Mouse (Mus musculus) cerebral cortex, adult 2 months (tissue): ENCODE measurements around the gene Stx8.

ENCODE experiments used
- WGBS: fragments of 180-500 bp; shearing (Covaris S2); methylation state at CpG from one replicate; pipeline ENCODE4 v1.1.7; 2018; 5-methylcytosine and 5-hydroxymethylcytosine counted together

The Stx8 gene

DNA sequence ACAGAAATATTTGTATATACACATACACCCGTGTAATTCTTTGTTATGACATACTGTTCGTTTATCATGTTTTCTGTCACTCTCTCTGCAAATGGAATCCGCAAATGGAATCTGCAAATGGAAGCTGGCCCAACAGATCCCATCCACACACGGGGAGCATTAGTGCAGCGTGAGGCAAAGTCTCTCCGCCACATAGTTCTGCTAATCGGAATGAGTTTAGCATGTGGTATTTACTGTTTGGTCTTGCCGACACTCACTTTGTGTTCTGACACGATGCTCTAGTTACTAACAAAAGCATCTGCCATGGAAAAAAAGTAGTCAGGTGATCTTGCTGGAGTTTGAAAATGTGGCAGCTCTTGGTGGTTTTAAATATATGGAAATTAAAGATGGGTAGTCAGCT lies 123.4 kb downstream of the Stx8 start:
- 81% methylated on average over 9 of the region's 9 CpGs for WGBS

DNA sequence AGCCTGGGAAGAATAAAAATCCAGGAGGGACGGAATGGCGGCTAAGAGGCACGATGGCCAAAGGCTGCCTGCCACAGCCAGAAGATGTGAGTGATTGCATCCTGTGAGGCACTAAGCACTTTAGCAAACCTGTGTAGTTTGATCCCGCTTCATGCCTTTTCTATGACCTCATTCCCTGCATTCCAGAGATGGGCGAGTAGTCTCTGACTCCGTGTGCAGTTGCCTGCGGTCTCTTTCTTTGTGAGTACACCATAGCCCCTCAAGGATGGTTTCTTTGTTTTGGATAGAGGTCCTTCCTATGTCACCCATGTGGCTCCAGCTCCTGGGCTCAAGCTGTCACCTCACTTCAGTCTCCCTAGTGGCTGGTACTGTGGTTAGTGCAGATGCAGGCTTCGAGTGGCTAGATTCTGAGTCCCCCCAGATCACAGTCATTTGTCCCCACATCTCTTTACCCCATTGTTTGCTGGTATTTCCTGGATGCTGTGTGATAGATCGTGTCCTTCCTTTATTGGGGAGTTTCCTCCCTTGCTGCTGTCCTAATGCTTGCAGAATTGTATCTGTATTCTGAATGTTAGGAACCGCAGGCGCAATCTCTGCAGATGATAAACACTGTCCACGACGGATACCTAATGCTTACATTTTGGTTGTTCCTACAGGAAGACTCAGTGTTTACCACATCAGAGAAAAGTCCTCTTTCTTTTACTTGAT lies 124.0 kb downstream of the Stx8 start:
- WGBS, result 82% methylated on average over 13 of the region's 13 CpGs

DNA sequence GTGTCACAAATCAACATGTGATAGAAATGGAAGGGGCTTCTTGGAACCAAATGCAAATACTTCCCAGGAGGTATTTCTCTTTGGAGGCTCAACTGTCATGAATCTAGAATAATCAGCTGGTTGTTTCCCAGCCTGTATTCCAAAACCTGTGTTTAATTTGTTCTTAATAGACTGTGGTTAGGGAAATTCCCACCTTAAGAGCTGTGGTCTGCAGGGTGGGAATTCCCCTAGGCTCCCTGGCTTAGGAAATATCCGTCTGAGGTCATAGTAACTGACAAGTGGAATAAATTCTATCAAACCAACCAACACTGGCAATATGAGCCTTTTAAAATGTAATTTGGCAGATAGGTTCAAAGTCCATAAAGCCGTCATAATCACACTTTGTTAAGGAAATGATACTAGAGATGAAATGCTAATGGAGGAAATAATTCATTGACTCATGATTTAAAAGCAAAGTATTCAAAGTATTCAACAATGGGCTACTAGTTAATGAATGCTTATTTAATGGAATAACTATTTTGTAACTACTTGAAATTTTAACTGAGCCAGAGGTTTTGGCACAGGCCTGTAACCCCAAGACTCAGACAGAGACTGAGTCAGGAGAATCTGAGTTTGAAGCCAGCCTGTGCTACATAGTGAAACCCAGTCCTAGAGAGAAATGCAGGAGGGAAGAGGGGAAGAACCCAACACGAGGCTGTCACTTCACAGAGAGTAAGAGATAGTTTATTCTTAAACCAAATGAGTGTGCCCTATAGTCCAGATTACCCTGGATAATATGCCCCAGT lies 126.2 kb downstream of the Stx8 start:
- 90% methylated on average over 3 of the region's 3 CpGs for WGBS

DNA sequence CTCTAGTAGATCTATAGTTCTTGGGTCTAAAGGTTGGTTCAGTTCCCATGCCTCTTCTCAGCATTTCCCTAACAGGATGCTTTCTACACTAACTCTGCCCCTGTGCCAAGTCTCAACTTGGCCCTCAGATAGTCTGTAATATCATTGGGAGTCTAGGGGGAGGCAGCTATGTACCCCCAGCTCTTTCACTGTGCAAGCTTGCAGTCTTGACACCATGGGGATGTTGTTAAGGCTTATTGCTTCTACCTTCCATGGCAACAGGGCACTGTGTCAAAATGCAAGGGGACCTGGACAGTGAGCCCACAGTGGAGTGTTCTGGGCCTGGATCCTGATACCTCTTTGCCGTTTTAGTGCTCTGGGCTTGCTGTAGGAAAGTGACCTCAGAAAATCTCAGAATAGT lies 135.6 kb downstream of the Stx8 start:
- WGBS, result 73% methylated on average over 1 of the region's 1 CpGs

DNA sequence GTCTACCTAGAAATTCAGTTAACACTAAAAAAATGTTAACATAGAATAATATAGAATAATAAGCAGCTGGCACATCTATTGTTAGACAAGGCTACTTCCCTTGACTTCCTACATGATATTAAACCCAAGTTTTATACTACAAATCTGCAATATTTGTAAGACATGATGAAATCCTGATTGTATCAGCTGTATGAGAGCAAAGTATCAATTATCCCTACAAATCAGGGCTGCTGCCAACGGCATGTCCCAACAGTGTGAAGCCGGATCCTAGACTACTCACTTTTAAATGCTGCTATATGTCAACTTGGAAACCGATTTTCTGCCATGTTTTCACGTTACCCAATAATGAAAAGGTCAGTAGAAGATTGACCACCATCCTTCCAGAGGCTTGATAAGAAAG lies 137.5 kb downstream of the Stx8 start:
- 92% methylated on average over 4 of the region's 4 CpGs for WGBS

DNA sequence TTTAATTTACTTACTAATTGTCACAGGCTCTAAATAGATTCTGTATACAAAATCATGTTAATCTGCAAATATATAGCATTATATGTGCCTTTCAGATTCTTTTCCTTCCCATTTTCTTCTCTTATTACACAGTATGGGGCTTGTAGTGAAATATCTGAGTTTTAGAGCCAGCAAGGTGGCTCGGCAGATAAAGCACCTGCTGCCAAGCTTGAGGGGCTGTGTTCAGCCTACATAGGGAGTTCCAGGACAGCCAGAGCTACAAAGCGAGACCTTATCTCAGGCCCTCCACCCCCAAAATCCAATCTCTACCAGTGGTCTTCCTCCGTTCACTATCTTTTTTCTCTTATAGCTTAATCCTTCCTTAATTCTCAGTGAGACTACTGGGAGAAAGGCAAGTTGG lies 140.1 kb downstream of the Stx8 start:
- WGBS, result 97% methylated on average over 3 of the region's 3 CpGs

DNA sequence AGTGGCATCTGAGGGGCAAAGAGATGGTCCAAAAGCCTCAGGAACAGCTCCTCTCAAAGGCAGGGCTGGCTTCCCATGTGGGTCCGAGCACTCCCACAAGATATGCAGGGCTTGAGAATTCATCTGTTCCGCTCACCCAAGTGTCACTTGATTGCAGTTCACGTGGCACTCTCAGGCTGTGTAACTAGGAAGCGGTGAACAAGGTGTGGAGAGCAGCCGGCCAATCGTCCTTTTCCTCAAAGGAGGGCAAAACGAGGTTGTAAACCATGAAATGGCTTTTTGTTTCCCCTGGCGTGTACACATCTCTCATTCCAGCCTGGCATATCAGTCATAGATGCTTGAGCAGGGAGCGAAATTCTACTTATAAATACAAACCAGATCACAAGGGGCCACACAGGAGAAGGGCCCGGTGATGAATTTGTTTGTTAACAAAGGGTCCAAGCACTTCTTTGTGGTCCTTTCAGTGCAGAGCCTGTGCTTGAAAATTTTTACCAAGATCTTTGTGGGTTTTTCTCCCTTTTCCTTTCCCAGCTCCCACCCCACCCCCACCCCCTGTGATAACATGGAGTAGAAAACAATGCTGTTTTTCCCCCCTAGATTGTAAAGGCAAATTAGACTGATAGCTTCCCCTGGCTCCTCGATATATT lies 147.6 kb downstream of the Stx8 start:
- WGBS, result 70% methylated on average over 11 of the region's 11 CpGs

DNA sequence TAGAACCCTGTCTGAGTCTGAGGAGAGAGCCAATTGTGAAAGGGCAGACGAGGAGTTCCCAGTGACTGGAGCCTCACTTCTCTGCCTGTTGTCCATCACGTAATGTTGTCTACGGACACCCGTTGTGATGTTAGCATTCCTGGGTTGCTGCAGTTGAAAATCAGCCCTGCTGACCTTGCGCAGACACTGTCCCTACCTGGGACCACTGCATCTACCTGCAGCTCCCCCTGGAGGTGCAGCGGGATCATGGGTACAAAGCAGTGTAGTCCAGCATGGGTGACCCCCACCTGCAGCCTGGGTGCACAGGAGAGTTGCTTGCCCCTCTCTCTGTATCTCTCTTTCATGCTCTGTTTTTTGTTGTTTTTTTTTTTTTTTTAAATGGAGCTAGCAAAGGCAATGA lies 148.2 kb downstream of the Stx8 start:
- WGBS, result 56% methylated on average over 6 of the region's 6 CpGs

DNA sequence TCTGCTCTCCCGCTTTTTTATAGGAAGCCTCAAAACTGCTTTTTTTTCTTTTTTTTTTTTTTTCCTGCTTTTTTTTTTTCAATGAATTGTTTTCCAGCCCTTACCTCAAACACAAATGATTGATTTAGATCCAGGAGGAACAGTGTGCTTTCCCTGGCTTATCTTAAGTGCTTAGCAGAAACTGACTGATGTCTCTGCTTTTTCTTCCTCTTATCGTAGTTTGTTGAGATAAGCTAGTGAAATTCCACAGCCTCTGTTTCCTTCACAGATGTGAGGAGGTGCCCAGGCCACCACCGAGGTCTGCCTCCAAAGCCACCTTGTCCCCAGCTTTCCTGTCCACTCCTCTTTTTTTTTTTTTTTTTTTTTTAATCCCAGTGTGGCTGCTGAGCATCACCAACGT lies 150.2 kb downstream of the Stx8 start:
- WGBS, result 89% methylated on average over 4 of the region's 4 CpGs

DNA sequence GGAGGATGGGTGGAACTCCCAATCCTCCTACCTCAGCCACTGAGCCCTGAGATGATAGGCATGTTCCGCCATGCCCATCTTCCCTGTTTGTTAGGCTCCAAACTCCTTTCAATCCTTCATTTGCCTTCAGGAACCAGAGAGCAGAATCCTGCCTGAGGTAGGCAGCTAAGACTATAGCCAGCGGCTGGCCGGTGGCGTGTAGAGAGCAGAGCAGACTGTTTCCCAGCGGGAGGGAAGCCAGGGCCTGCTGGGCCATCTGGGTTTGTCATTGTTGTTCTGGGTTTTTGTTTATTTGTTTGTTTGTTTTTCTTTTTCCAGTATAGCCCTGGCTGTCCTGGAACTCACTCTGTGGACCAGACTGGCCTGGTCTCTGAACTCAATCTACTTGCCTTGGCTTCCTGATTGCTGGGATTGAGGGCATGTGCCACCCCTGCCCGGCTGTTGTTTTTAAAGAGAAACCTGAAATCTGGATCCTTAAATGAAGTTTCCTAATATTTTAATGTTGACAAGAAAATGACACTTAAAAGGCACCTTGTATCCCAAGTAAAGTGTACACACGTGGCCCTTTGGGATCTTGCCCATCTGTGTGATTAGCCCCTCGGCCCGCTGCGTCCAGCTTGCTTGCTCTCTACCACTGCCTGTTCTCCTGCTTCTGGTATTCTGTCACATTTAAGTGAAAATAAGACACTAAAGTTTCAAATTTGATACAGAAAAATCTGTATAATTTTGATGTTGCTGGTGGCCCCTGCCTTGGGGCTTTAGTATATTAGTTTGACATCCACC lies 152.1 kb downstream of the Stx8 start:
- WGBS, result 94% methylated on average over 10 of the region's 10 CpGs

DNA sequence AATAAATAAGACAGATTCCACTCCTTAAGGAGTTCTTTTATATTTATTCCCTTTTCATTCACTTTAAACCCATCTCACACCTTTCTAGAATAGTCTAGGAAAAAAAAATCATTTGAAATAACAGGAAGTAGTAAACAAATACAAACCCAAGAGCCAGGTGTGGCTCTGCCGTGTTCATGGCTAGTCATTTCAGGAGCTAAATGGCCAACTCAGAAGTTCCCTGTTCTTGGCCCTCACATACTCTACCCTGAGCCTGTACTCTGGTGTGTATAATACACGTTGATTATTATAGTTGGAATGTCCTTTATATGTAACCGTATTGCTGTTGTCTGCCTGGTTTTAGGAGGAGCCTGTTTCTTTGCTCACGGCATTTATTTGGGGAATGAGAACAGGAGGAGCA lies 152.7 kb downstream of the Stx8 start:
- WGBS, result 90% methylated on average over 4 of the region's 4 CpGs

DNA sequence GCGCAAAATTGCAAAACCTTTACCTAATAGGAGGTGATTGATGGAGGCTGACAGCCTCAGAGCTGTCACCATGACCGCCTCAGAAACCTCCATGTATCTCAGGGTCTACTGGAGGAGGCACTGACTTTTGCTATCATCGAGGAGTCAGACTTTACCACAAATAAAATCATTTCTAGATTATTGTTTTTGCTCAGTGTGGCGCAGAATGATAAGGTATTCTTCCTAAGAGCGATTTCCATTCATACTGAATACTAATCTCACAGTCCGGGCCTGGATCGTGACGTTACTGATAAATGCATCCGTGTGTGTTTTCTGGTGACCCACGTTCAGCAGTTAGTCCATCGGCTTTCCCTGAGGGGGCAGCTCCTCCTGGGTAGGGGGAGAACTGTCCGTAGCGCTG lies 153.1 kb downstream of the Stx8 start:
- 97% methylated on average over 13 of the region's 13 CpGs for WGBS

DNA sequence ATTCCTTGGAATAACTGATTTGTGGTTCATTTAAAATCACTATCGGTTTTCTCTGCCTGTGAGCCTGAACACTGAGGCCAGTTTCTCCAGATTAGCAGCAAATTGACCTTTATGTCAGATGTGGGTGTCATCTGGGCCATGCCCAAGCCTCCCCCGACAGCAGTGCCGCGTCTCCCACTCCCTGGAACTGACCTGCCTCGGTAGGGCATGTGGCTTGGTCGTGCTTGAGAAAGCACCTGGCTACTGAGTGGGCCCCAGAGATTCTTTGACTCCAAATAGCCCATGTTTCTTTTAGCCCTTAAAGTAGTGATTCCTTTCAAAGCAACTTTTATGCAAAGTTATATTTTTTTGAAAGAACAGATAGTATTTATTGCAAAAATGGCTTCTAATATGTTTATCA lies 155.3 kb downstream of the Stx8 start:
- 76% methylated on average over 6 of the region's 6 CpGs for WGBS

DNA sequence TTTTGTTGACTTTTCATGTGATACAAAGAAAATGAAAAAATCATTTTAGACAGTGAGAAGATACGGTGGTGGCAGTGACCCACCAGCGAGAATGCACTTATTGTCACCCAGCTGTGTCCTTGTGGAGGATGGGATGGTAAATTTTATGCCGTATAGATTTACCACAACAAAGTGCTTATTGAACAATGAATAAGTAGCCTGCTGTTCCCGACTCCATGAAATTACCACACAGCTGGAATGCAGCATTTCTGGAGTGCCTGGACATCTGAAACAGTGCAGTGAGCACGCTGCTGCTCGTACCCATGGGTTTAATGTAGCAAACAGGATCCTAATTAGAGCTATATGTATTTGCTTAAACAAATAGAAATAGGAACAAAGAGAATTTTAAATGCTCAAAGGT lies 155.7 kb downstream of the Stx8 start:
- WGBS, result 78% methylated on average over 6 of the region's 6 CpGs

DNA sequence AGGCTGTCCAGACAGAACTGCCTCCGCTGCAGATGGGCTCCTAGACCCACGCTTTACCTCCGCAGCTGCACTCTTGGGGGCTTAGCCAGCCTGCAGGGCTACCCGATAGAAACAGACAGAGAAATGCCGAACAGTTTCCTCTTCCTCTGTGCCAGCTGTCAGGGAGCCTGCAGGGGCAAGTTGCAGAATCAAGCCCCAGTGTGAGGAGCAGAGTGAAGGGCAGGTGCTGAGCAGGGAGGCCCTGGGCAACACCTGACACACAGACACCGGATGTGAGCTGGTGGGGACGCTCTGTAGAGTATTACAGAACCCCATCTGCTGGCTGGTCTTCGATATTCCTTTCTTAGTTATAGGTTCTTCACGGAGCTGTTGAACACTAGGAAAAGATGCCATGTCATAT lies 160.1 kb downstream of the Stx8 start:
- 81% methylated on average over 9 of the region's 9 CpGs for WGBS

DNA sequence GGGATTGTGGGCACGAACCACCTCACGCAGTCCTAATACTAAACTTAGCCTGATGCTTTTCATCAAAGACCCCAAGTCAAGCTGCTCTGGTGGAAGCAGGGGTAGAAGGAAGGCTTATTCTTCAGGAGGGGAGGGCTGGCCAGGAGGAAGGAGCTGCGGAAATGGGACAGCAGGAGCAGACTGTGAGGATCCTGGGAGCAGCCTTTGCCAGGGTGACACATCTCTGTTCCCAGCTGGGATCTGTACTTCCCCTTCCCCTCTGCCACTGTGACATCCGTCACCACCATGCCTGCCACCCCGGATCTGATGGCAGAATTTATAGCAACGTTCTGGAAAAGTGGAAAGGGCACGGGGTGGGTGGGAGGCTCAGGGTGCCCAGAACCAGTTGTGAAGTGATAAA lies 168.5 kb downstream of the Stx8 start:
- WGBS, result 86% methylated on average over 7 of the region's 7 CpGs

DNA sequence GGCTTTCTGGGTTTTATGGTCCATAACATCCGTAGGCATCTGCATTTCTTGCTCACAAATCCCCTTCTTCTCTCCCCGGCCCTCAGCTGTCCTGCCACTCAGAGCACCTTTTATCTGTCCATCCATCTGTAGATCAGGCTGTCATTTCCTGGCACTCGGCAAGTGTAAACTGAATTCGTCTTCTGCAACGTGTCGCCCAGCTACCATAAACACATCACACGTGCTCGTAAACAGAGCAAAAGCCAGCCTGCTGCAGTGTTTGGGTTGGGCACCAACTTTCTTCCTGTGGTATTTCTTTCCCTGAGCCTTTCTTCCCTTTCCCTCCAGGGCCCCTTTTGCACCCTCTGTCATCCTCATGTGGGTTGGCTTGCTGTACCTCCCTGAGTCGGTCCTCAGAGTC lies 169.4 kb downstream of the Stx8 start:
- WGBS, result 87% methylated on average over 9 of the region's 9 CpGs

DNA sequence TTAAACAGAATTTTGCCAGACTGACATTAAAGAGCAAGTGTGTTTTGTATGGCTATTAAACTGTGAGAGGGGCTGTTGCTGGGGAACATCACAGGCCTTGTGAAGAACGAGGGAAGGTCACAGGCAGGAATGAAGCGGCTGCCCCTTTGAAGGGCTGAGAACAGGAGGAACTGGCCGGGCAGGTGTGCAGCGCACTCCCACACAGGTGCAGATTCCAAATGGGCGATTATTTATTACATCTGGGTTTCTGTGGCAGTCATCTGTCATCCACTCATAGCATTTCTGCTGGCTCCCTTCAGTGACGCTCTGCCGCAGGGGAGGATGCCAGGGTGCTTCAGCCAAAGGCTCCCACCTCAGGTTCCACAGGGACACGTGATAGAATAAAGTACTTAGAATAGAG lies 170.7 kb downstream of the Stx8 start:
- 90% methylated on average over 8 of the region's 8 CpGs for WGBS

DNA sequence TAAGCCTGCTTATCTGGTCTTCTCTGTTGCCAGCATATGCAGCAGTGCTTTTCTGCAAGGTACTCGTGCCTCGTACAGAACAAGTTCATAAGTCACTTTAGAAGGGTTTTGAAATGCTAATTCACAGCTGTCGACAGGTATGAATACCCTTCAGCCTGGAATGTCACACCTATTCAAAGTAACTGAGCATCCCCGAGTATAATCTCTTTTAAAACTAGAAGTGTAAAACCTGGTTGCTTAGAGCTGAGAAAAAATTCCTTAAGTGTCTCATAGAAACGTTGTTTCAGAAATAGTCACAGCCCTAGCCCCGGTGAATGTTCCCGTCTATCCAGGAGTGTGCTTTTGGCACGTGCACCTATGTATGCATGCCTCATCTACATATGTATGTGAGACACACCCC lies 176.3 kb downstream of the Stx8 start:
- 71% methylated on average over 8 of the region's 8 CpGs for WGBS

DNA sequence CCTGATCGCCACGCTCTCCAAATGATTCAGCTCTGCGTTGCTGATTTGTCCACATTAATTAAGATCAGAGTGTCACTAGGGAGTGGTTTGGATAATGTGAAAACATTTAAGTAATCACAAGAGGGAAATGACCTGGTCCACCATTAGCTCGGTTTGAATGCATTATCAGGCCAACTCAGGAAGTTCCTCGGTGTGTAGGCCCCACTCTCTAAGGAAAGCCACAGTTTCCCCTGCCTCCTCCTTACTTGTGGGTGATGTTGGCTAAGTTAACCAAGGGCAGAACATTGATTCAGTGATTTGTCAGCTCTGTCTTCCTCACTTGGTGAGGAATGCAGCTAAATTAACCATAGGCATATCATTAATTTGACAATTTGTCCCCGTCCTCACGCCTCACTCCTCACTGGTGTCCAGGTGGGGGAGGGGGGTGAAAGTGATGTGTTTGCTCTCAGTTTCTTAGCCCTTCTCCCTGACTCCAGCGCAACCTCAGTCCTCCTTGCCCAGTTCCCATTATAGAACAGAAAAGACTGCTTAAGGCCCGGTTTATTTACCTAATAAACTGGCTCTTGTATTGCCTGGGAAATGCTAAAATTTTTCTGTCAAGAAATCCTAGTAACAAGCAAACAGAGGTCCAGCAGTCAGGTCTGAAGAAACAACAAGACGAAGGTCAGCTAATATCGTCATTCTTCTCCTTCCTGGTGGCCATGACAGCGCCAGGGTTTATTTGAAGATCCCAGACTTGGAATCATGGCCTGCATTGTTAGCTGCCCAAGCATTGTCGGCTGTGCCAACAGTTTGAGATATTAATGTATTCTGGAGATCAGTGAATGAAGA lies 178.5 kb downstream of the Stx8 start:
- WGBS, result 76% methylated on average over 13 of the region's 13 CpGs

DNA sequence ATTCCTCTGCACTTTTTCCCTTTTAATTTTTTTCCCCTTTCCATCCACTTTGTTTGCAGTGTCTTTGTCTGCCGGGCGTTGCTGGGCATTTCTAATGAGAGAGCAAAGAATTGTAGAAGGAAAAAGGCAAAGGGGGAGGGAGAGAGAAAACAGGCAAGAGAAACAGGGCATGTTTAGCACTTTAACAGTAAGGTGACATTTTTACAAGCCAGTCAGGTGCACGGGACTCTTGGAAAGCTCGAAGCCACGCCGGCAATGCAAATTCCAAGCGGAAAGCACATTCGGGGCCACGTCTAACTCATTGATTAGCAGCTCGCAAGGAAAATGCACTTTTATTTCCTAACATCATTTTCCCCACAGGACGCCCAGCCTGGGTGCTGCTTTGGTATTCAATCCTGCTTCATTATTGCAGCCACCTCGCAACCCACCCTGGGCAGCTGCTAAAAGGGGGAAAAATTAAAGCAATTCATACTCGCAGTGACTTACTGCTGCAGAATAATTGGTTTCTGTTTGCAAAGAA lies 179.1 kb downstream of the Stx8 start:
- 66% methylated on average over 13 of the region's 13 CpGs for WGBS
